Mouse (Mus musculus): ENCODE data around the gene Hoxd3. TPM values are rescaled to one million over a fixed set of nuclear protein-coding genes. Genes with fewer than 3 reads are reported as not detected.

Hoxd3 gene
- polyA plus RNA-seq, 3 experiments from 2014 or later, result not detected

- no peak for ATAC-seq
These were observed 4.1 kb upstream of the Hoxd3 start for GRCm38 (mm10) chr2:74707599-74707998.

GRCm38 (mm10) chr2:74708676-74709075 lies 3.1 kb upstream of the Hoxd3 start:
- ATAC-seq, result no peak

DNA sequence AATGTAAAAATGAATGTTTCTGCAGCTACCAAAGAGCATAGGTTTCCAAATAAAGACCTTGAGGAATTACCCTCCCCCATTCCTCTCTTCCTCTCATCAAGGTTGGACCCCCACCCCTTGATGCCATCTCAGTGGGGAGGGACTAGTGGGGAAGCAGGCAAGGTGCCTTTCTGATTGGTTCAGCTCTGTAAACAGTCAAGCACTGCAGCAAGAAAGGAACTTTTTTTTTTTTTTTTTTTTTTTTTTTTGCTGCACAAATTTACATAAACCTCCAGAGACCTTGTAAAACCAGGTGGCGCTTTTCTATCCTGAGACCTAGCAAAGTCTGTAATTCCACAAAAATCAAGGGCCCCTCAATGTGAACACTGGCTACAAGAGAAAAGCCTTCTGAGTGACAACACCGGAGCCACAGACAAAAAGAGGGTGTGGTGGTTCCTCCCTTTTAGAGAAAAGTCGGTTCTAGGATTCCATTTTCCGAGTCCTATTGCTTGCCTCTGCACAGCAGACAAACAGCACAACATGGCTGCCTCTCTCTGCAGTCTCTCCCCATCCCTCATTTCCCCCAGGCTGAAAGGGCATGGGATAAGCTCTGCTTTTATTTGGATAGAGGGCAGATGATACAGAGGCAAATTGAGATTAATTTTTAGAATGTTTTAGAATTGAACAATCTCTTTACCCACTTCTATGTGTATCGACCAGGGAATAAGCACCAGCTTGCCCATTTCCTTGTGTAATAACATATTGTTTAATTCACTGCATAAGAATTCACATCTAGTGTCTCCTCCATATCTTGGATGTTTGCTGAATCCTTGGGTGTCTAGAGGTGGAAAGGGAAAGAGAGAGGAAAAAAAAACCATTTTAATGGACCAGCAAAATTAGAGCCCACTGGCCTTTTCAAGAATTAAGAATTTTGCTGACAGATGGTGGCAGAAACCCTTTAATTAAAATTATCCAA lies 2.0 kb upstream of the Hoxd3 start:
- ATAC-seq, result no peak

DNA sequence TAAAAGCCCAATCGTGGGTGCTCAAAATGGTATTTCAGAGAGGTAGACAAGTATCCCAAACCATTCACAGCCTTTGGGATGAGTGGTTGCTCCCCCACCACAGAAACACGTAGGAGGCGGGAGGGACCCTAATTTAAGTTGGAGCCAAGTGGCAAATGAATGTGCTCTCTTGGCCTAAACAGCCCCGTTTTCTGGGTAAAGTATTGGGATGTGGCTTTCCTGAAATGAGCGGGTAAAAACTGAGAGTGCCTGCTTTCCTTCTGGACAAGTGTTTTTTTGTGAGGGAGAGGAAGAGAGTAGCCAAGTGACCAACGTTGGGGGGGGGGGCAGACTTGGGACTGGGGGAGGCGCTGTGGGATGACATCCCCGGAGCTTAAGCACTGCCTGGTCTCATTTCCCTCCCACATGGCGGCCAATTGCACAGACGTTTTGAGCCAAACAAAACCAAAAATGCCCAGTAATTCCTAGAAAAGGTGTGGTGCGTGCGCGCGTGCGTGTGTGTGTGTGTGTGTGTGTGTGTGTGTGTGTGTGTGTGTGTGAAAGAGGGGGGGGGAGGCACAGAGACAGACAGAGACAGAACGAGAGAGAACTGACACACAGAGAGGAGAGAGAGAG lies 691 bp upstream of the Hoxd3 start:
- no peak for ATAC-seq

DNA sequence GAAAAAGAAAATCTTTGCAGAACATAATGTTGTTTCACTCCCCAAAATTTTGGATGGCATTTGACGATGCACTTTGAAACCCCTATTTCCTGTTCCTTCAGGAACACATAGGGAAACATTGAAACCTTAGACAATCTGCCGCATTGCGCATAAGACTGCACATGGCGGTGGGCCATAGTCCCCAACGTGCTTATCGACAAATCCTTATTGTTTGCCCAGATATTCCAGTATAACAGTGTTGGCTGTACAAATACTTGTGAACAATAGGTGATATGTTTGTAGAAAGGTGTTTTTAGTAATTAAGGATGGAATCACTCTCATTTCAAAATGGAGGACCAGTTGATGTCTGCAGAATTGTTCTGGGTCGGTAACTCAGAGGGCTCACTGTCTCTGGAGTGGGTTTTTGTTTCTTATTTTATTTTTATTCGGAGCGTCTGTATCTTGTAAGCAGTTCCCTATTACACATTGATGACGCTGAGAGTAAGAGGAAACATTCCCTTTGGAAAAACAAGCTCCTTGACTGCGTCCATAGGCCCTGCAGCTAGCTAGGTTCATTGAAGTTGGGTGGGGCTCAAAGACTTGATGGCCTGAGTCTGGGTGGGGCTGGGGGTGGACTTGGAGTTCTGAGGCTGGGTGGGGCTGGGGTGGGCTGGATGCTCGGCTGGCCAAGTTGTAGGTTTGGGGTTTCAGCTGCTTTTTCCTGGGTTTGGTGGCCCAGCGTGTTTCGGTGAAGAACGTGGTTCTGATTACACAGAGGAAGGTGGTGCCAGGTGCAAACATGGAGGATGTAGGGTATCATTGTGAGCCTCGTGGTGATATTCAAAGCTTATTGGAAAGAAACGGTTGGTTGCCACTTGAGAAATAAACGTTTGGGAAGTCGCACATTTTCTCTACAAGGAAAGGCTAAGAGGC lies 1.8 kb downstream of the Hoxd3 start:
- ATAC-seq, result no peak

DNA sequence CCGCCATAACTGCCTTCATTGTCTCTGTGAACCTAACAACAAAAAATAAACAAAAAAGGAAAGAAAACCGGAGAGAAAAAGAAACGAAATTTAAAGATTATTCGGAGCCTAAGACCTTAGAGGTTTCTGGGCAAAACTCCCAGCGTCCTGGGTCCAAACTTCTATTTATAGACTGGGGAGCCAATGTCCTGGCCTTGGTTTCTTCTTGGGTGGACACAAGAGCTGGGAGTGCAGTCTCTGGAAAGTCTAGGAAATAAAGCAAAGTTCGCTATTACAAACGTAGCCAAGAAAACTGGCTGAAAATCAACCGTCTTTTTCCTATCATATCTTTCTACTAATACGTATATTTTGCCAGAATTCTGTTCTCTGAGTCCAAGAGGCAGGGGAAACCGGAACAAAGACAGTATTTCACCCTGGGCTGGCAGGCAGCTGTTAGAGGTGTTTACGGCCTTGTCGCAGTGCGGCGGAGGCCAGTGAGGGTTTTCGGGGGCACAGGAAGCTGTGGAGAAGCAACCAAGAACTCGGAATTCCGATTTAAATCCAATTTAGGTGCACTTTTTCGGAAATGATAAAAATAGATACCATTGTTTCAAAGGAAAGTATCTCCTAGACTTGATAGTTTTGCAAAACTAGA lies 2.5 kb downstream of the Hoxd3 start:
- no peak for ATAC-seq

GRCm38 (mm10) chr2:74714881-74715280 lies 3.2 kb downstream of the Hoxd3 start:
- no peak for ATAC-seq

- peak; percentile 73 for ATAC-seq
These were observed 3.9 kb downstream of the Hoxd3 start for GRCm38 (mm10) chr2:74715504-74716241.

GRCm38 (mm10) chr2:74720384-74720783 lies 8.7 kb downstream of the Hoxd3 start:
- ATAC-seq, result no peak

DNA sequence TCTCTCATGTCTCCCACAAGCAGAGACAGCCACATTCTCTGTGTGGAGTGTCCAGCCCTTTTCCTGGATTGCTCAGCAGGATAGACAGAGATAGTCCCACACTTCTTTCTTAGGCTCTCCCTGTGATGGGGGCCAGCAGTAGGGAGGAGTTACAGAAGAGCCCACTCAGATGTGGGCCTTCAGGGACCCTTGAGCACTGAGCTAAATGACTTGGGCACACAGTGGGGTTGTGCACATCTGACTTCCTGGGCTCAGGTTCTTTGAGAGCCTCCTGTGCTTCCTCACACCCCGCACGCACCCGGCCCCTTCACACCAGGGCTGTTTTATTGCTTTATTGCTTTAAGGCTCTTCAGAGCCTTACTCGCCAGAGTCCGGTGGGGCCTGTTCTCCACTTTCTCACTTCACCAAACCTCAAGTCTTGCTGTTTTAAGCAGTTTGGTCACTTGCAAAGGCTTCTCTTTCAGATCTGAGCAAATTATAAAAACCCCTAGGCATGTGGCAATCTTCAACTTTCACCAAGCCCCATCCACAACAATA lies 9.3 kb downstream of the Hoxd3 start:
- no peak for ATAC-seq

GRCm38 (mm10) chr2:74721882-74722281 lies 10.2 kb downstream of the Hoxd3 start:
- no peak for ATAC-seq

- no peak for ATAC-seq
These were observed 11.2 kb downstream of the Hoxd3 start for GRCm38 (mm10) chr2:74722949-74723348.

- no peak for ATAC-seq
These were observed 12.7 kb downstream of the Hoxd3 start for GRCm38 (mm10) chr2:74724244-74725015.

DNA sequence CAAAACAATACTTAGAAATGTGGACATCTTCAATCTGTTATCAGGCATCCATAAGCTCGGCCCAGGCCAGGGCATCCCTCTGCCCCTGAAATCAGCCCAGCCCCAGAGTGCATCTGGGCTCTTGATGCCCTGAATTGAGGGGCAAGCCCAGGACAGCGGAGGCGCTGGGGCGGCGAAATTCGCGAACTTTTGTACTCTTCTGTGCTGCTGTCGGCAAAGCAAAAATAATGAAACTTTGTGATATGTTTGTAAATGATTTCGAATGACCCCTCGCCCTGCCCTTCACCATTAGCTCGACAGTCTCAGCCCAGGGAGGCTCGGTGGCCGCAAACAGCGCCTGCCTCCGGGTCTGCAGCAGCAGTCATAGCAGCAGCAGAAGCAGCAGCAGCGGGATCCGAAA lies 13.4 kb downstream of the Hoxd3 start:
- no peak for ATAC-seq

- no peak for ATAC-seq
These were observed 14.8 kb downstream of the Hoxd3 start, which contains the start of gene Gm28230 for GRCm38 (mm10) chr2:74726551-74726950. Gene Gm28230 (plus strand): TSS chr2:74726728.

DNA sequence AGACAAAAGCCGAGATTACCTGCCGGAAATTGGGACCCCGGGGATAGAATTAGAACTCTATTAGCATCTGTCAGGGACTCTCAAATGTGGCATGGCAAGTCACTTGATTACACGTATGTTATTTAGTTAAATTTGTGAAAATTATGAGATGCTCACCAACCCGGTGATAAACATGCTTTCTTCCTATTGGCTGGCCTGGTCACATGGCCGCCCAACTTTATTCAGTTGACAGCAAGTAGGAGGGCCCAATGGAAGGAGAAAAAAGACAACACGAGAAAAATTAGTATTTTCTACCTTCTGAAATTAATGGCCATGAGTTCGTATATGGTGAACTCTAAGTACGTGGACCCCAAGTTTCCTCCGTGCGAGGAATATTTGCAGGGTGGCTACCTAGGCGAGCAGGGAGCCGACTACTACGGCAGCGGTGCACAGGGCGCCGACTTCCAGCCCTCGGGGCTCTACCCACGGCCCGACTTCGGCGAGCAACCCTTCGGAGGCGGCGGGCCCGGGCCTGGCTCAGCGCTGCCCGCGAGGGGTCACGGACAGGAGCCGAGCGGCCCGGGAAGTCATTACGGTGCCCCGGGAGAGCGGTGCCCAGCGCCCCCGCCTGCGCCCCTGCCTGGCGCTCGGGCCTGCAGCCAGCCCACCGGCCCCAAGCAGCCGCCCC lies 15.4 kb downstream of the Hoxd3 start:
- no peak for ATAC-seq

DNA sequence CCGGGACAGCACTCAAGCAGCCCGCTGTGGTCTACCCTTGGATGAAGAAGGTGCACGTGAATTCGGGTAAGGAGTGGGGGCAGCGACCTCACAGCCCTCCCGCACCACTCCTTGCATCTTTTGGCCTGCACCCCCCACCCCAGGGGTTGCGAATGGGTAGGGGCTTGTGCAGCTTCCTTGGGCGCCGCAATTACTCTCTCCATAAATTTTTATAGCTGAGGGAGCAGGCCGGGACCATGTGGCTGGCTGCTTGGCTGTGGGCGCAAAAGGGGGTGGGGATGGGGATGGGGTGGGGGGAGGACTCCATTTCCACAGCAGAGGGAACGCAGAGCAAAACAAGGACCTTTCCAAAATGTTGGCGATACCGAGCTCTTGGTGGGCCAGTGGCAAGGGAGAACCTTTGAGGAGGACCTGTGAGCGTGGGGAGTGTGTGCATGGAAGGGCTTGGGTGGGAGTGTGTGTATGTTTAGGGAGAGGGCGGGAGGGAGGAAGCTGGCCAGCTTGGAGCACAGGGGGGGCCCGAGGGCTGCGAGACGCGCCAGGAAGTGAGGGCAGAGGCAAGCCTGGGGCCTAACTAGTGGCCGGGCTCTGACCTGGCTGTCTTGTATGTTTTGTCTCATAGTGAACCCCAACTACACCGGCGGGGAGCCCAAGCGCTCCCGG lies 16.0 kb downstream of the Hoxd3 start:
- no peak for ATAC-seq

DNA sequence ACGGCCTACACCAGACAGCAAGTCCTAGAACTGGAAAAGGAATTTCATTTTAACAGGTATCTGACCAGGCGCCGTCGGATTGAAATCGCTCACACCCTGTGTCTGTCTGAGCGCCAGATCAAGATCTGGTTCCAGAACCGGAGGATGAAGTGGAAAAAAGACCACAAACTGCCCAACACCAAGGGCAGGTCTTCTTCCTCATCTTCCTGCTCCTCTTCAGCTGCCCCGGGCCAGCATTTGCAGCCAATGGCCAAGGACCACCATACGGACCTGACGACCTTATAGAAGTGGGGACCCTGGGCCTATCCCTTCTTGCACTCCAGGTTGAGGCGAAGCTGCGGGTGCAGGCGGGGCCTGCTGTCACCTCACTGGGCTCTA lies 16.6 kb downstream of the Hoxd3 start:
- ATAC-seq, result no peak

GRCm38 (mm10) chr2:74730331-74730730 lies 18.6 kb downstream of the Hoxd3 start:
- ATAC-seq, result no peak
